Mouse (Mus musculus) CH12.LX (cell line): ENCODE data around the gene Nme6. TPM values are rescaled to one million over a fixed set of nuclear protein-coding genes. Genes with fewer than 3 reads are reported as not detected.

Source experiments
- DNase-seq: peaks from one replicate; pipeline ENCODE4 v3.0.0-alpha.2; 2013; ENCODE audit errors: extremely low read depth
- H3K27ac ChIP-seq: 2 replicates; pipeline ENCODE4 v1.5.1; 2012; ENCODE audit warnings: low read depth, mild to moderate bottlenecking, control low read depth, moderate library complexity; ENCODE audit not compliant: insufficient read depth
- H3K27me3 ChIP-seq: replicated peaks from 2 replicates; pipeline ENCODE3; 2012; ENCODE audit warnings: inconsistent platforms
- H3K36me3 ChIP-seq, 2 experiments: replicated peaks in 1 of 2; 2 replicates each; pipeline versions ENCODE3 to v1.6.1; 2012; ENCODE audit warnings: inconsistent platforms in 1 of 2, low read length in 1 of 2, mild to moderate bottlenecking in 1 of 2, mixed read lengths in 1 of 2, moderate library complexity in 1 of 2; ENCODE audit not compliant: control insufficient read depth in 1 of 2, insufficient read depth in 1 of 2
- H3K4me1 ChIP-seq, 2 experiments: 2 replicates each; pipeline ENCODE4 v1.6.1; 2012; ENCODE audit warnings: inconsistent platforms in 1 of 2, moderate library complexity in 1 of 2; ENCODE audit not compliant: insufficient read depth in 2 of 2, control insufficient read depth in 1 of 2
- H3K4me2 ChIP-seq: 2 replicates; pipeline ENCODE4 v1.6.1; 2012; ENCODE audit warnings: low read depth, mild to moderate bottlenecking, control low read depth; ENCODE audit not compliant: poor library complexity, insufficient read depth, severe bottlenecking
- H3K4me3 ChIP-seq, 3 experiments: fragments of 150-350 bp in 1 of 3; sonication (generic) in 1 of 3; replicated peaks in 1 of 3; 2 replicates each; pipeline versions ENCODE3 to v1.5.1; 2011 to 2012; ENCODE audit warnings: low read depth in 2 of 3, low read length in 2 of 3, mild to moderate bottlenecking in 2 of 3, moderate library complexity in 2 of 3, control low read depth in 1 of 3, improper control_type of control experiment in 1 of 3, inconsistent platforms in 1 of 3, mixed read lengths in 1 of 3; ENCODE audit not compliant: poor library complexity in 1 of 3
- H3K79me2 ChIP-seq: replicated peaks from 2 replicates; pipeline ENCODE4 v1.6.1; 2012; ENCODE audit warnings: mild to moderate bottlenecking, moderate library complexity; ENCODE audit not compliant: control insufficient read depth, poor library complexity, insufficient read depth, severe bottlenecking; ENCODE audit errors: extremely low read depth
- H3K9ac ChIP-seq: 2 replicates; pipeline ENCODE4 v1.6.1; 2012; ENCODE audit warnings: low read depth, mild to moderate bottlenecking, control low read depth, moderate library complexity; ENCODE audit not compliant: insufficient read depth
- H3K9me3 ChIP-seq: replicated peaks from 2 replicates; pipeline ENCODE3; 2012; ENCODE audit warnings: low read length, inconsistent platforms, mixed read lengths
- BHLHE40 ChIP-seq: IDR thresholded peaks from 2 replicates; pipeline ENCODE4 v1.6.1; 2011; ENCODE audit warnings: mild to moderate bottlenecking, low read depth, low read length, improper control_type of control experiment
- CHD2 ChIP-seq: IDR thresholded peaks from 2 replicates; pipeline ENCODE4 v1.6.1; 2011; ENCODE audit warnings: low read length, improper control_type of control experiment
- CTCF ChIP-seq, 2 experiments: IDR thresholded peaks in 1 of 2; conservative IDR thresholded peaks in 1 of 2; 2 replicates each; pipeline ENCODE4 v1.5.1; 2011 to 2012; ENCODE audit warnings: low read depth in 2 of 2, low read length in 2 of 2, improper control_type of control experiment in 1 of 2, inconsistent platforms in 1 of 2, mild to moderate bottlenecking in 1 of 2, moderate library complexity in 1 of 2
- ELF1 ChIP-seq: IDR thresholded peaks from 2 replicates; pipeline ENCODE4 v1.6.1; 2014; ENCODE audit warnings: low read depth, mild to moderate bottlenecking, inconsistent platforms, low read length, improper control_type of control experiment
- ETS1 ChIP-seq: conservative IDR thresholded peaks from 2 replicates; pipeline ENCODE4 v1.6.1; 2012; ENCODE audit warnings: low read depth, mild to moderate bottlenecking, inconsistent platforms, low read length, improper control_type of control experiment, moderate library complexity
- HCFC1 ChIP-seq: IDR thresholded peaks from 2 replicates; pipeline ENCODE4 v1.6.1; 2012; ENCODE audit warnings: low read depth, mild to moderate bottlenecking, inconsistent platforms, low read length, improper control_type of control experiment
- IRF4 ChIP-seq: IDR thresholded peaks from 2 replicates; pipeline ENCODE4 v1.6.1; 2014; ENCODE audit warnings: low read depth, mild to moderate bottlenecking, inconsistent platforms, low read length, improper control_type of control experiment
- JUN ChIP-seq: IDR thresholded peaks from 2 replicates; pipeline ENCODE4 v1.6.1; 2011; ENCODE audit warnings: low read depth, mild to moderate bottlenecking, low read length, improper control_type of control experiment, moderate library complexity; ENCODE audit not compliant: insufficient read depth
- JUND ChIP-seq: conservative IDR thresholded peaks from 2 replicates; pipeline ENCODE4 v1.6.1; 2011; ENCODE audit warnings: low read depth, low read length, improper control_type of control experiment
- MAFK ChIP-seq: IDR thresholded peaks from 2 replicates; pipeline ENCODE4 v1.6.1; 2011; ENCODE audit warnings: low read length, improper control_type of control experiment; ENCODE audit not compliant: insufficient replicate concordance
- MAX ChIP-seq: IDR thresholded peaks from 2 replicates; pipeline ENCODE4 v1.6.1; 2011; ENCODE audit warnings: low read length, improper control_type of control experiment
- MEF2A ChIP-seq: IDR thresholded peaks from 2 replicates; pipeline ENCODE4 v1.6.1; 2014; ENCODE audit warnings: low read depth, mild to moderate bottlenecking, inconsistent platforms, low read length, improper control_type of control experiment, borderline replicate concordance
- MXI1 ChIP-seq: IDR thresholded peaks from 2 replicates; pipeline ENCODE4 v1.6.1; 2011; ENCODE audit warnings: mild to moderate bottlenecking, low read depth, low read length, improper control_type of control experiment
- MYC ChIP-seq: IDR thresholded peaks from 2 replicates; pipeline ENCODE4 v1.6.1; 2011; ENCODE audit warnings: low read depth, mild to moderate bottlenecking, improper control_type of control experiment, low read length
- NELFE ChIP-seq: IDR thresholded peaks from 2 replicates; pipeline ENCODE4 v1.6.1; 2011; ENCODE audit warnings: low read depth, low read length, improper control_type of control experiment
- PAX5 ChIP-seq: IDR thresholded peaks from 2 replicates; pipeline ENCODE4 v1.6.1; 2012; ENCODE audit warnings: low read length, inconsistent platforms, mixed read lengths
- POLR2AphosphoS2 ChIP-seq: IDR thresholded peaks from 2 replicates; pipeline ENCODE4 v1.6.1; 2011; ENCODE audit warnings: low read depth, low read length, improper control_type of control experiment
- RAD21 ChIP-seq: IDR thresholded peaks from 2 replicates; pipeline ENCODE4 v1.6.1; 2011; ENCODE audit warnings: low read depth, mild to moderate bottlenecking, low read length, improper control_type of control experiment, moderate library complexity
- RCOR1 ChIP-seq: conservative IDR thresholded peaks from 2 replicates; pipeline ENCODE4 v1.6.1; 2012; ENCODE audit warnings: low read depth, mild to moderate bottlenecking, inconsistent platforms, low read length, improper control_type of control experiment
- TBP ChIP-seq: conservative IDR thresholded peaks from 2 replicates; pipeline ENCODE4 v1.6.1; 2011; ENCODE audit warnings: low read depth, low read length, improper control_type of control experiment
- TCF12 ChIP-seq: IDR thresholded peaks from 2 replicates; pipeline ENCODE4 v1.6.1; 2014; ENCODE audit warnings: low read depth, mild to moderate bottlenecking, inconsistent platforms, low read length, improper control_type of control experiment
- USF1 ChIP-seq: IDR thresholded peaks from 2 replicates; pipeline ENCODE4 v1.6.1; 2014; ENCODE audit warnings: low read depth, mild to moderate bottlenecking, inconsistent platforms, low read length, improper control_type of control experiment
- ZMIZ1 ChIP-seq: IDR thresholded peaks from 2 replicates; pipeline ENCODE4 v1.6.1; 2012; ENCODE audit warnings: low read depth, mild to moderate bottlenecking, inconsistent platforms, low read length, improper control_type of control experiment
- dilution Hi-C: fragments of 300-500 bp; cut with MboI; formaldehyde crosslinking; loops from 2 replicates; pipeline ENCODE4 v1.14.3; 2020; ENCODE audit warnings: low sequenced_read_pairs; ENCODE audit not compliant: extremely low pct_unique_long_range_greater_than_20kb, extremely low pct_ligation_motif_present
- in situ Hi-C: fragments of 300-500 bp; cut with MboI; formaldehyde crosslinking; loops from 3 replicates; pipeline ENCODE4 v1.14.3; 2019; ENCODE audit warnings: low sequenced_read_pairs, low pct_ligation_motif_present, low pct_unique_long_range_greater_than_20kb, mixed read lengths
- polyA plus RNA-seq: library from polyadenylated mRNA; unstranded; fragments of >175 nt; gene quantifications from 2 replicates; pipeline ENCODE4 v1.2.1, GENCODE M21; 2012; ENCODE audit warnings: low read depth; ENCODE audit not compliant: insufficient read length
- total RNA-seq, 2 experiments: library from RNA; depleted of rRNA; stranded (reverse); fragments of 300-350 nt in 1 of 2; fragments of >200 nt in 1 of 2; gene quantifications; 2 replicates each; pipeline ENCODE4 v1.2.3; 2012 to 2014

Gene Nme6
- total and polyA plus RNA-seq, 3 experiments = 73.1 to 110 (median 76.2) TPM

DNA sequence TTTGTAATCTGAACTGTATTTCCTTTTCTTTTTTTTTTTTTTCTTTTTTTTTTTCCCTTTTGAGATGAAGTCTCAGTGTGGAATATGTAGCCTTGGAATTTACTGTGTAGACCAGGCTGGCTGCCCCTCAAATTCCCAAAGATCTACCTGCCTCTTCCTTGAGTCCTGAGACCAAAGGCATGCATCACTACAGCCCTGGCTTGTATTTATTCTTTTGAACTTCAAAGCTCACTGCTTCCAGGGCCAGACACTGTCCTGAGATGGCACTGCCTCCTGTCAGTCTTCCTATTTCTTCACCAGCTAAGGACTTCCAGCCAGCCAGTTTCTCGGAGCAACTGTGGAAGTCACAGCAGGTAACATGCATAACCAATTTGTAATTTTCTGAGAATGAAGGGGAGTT, 20.6 kb upstream of the Nme6 start, which contains the start of gene Spink8:
Gene Spink8 (plus strand): TSS at position 301 of the 400 bp plus-strand sequence.
- no peaks in the 10 kb centered on the region for H3K9me3 ChIP-seq
- no peak for TF ChIP-seq ETS1
- no peak for TF ChIP-seq ELF1
- H3K4me1 ChIP-seq = no peaks in the 10 kb centered on the region
- H3K27me3 ChIP-seq = peaks cover 56% of the 10 kb centered on the region
- H3K4me2 ChIP-seq = no peak within 1 kb of the TSS; the same call in 1 of the 2 replicates
- H3K4me3 ChIP-seq = no peak within 1 kb of the TSS
- DNase-seq = no peak
- dilution Hi-C loops (no loop called here), in situ Hi-C loops (no loop called here)
- H3K27ac ChIP-seq = no peak within 1 kb of the TSS
- H3K79me2 ChIP-seq = no peaks in the 10 kb centered on the region
- H3K9ac ChIP-seq = no peak within 1 kb of the TSS
- no peaks in the 10 kb centered on the region for H3K36me3 ChIP-seq

- DNase-seq = no peak
These were observed 19.1 kb upstream of the Nme6 start for GRCm38 (mm10) chr9:109813424-109813823.

DNA sequence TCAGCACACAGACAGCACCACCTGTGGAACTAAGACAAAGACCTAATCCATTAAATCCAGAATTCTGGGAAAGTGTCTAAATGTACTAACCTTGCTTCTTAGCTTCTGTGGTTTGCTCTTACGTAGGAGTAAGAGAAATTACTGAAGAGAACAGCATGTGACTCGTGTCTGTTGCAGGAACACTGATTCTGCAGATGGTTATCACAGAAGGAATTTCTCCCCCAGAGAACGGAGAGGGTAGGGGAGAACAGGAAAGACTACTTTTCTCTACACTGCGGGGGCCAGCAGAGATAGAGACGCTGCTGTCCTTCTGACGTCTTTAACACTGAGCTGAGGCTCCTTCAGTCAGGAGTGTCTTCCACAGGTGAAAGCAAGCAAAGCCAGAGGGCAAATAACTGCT, 16.2 kb upstream of the Nme6 start:
- Histone ChIP-seq H3K4me3 (no peak overlapping the region), H3K4me1 (no peaks in the 10 kb centered on the region), H3K4me2 (no peak overlapping the region), H3K9me3 (no peaks in the 10 kb centered on the region), H3K27me3 (peaks cover 76% of the 10 kb centered on the region), H3K9ac (no peak overlapping the region), H3K79me2 (no peaks in the 10 kb centered on the region), H3K36me3 (no peaks in the 10 kb centered on the region), H3K27ac (no peak overlapping the region)
- in situ Hi-C loops (no loop called here), dilution Hi-C loops (no loop called here)
- DNase-seq = no peak
- no peak for TF ChIP-seq MAFK
- no peak for TF ChIP-seq MXI1
- TF ChIP-seq CHD2 = no peak
- no peak for TF ChIP-seq JUND
- TF ChIP-seq MYC = no peak
- TF ChIP-seq JUN = no peak
- no peak for TF ChIP-seq RCOR1
- no peak for TF ChIP-seq ZMIZ1
- TF ChIP-seq USF1 = no peak
- no peak for TF ChIP-seq CTCF (conservative IDR thresholded peaks at IDR 0.05 in 1 of 2, IDR thresholded peaks at IDR 0.05 in 1 of 2; ENCODE audit: low read depth in 2 of 2, low read length in 2 of 2)
- no peak for TF ChIP-seq BHLHE40
- TF ChIP-seq HCFC1 = no peak
- no peak for TF ChIP-seq TCF12
- no peak for TF ChIP-seq ELF1
- no peak for TF ChIP-seq RAD21
- TF ChIP-seq IRF4 = no peak
- TF ChIP-seq TBP = no peak
- no peak for TF ChIP-seq NELFE
- TF ChIP-seq POLR2AphosphoS2 = no peak
- TF ChIP-seq MEF2A = no peak

More at GRCm38 (mm10) chr9:109813424-109813823, 19.1 kb upstream of the Nme6 start:
- H3K4me3 ChIP-seq = no peak overlapping the region
- TF ChIP-seq ETS1 (no peak), PAX5 (no peak), MAX (no peak)
- no peak overlapping the region for H3K4me2 ChIP-seq
- H3K27ac ChIP-seq = no peak overlapping the region
- dilution Hi-C loops = no loop called here
- H3K79me2 ChIP-seq = no peaks in the 10 kb centered on the region
- H3K9me3 ChIP-seq = no peaks in the 10 kb centered on the region
- no peaks in the 10 kb centered on the region for H3K4me1 ChIP-seq
- peaks cover 61% of the 10 kb centered on the region for H3K27me3 ChIP-seq
- H3K36me3 ChIP-seq = no peaks in the 10 kb centered on the region
- in situ Hi-C loops = no loop called here
- H3K9ac ChIP-seq = no peak overlapping the region
